Mouse (Mus musculus): ENCODE data around the gene Zfp949.

GRCm38 (mm10) chr9:88546166-88546565, 1.7 kb upstream of the Zfp949 start:
- TF ChIP-seq TAL1 (IDR thresholded peaks at IDR 0.05; ENCODE audit: low read length) (no peak), GATA1 (IDR thresholded peaks at IDR 0.05; ENCODE audit: low read length) (no peak)

Data from erythroblast, embryonic 14.5 days (primary cell).